Mouse (Mus musculus) liver, postnatal 0 days (tissue): Measurements from ENCODE around the gene Dpy19l3. TPM values are rescaled to one million over a fixed set of nuclear protein-coding genes. Genes with fewer than 3 reads are reported as not detected.

ENCODE experiments used
- ATAC-seq: fragments of 200-750 bp; cut with Nextera tagmentation; 2 replicates; pipeline ENCODE4 v1.8.0; 2017; ENCODE audit warnings: mild to moderate bottlenecking, moderate library complexity
- DNase-seq: peaks from one replicate; pipeline ENCODE4 v3.0.0-alpha.2; 2016
- H3K27ac ChIP-seq: fragments of 300-500 bp; sonication (generic); 2 replicates; pipeline ENCODE4 v1.5.1; 2014; ENCODE audit warnings: antibody characterized with exemption, moderate library complexity, mild to moderate bottlenecking, low read depth
- H3K27me3 ChIP-seq: fragments of 300-500 bp; sonication (generic); 2 replicates; pipeline ENCODE4 v1.6.1; 2014; ENCODE audit warnings: low read length, control low read depth, mixed read lengths; ENCODE audit not compliant: insufficient read depth
- H3K36me3 ChIP-seq: fragments of 300-500 bp; sonication (generic); replicated peaks from 2 replicates; pipeline ENCODE4 v1.6.1; 2014; ENCODE audit warnings: mild to moderate bottlenecking, control low read depth, low read length, moderate library complexity, mixed read lengths; ENCODE audit not compliant: insufficient read depth
- H3K4me1 ChIP-seq: fragments of 300-500 bp; sonication (generic); 2 replicates; pipeline ENCODE4 v1.6.1; 2014; ENCODE audit warnings: antibody characterized with exemption, mild to moderate bottlenecking, control low read depth; ENCODE audit not compliant: insufficient read depth
- H3K4me2 ChIP-seq: fragments of 300-500 bp; sonication (generic); 2 replicates; pipeline ENCODE4 v1.6.1; 2014; ENCODE audit warnings: low read depth, mild to moderate bottlenecking, low read length, moderate library complexity, mixed read lengths
- H3K4me3 ChIP-seq: fragments of 300-500 bp; sonication (generic); 2 replicates; pipeline ENCODE4 v1.5.1; 2014; ENCODE audit warnings: low read depth, low read length
- H3K9ac ChIP-seq: fragments of 300-500 bp; sonication (generic); replicated peaks from 2 replicates; pipeline ENCODE4 v1.6.1; 2014; ENCODE audit warnings: mild to moderate bottlenecking, moderate library complexity
- H3K9me3 ChIP-seq: fragments of 300-500 bp; sonication (generic); 2 replicates; pipeline ENCODE4 v1.6.1; 2016; ENCODE audit warnings: mild to moderate bottlenecking, control low read depth, low read length, mixed read lengths
- CTCF ChIP-seq: sonication (generic); IDR thresholded peaks from 2 replicates; pipeline ENCODE4 v1.5.1; 2016; ENCODE audit warnings: antibody characterized with exemption, low read depth
- EP300 ChIP-seq: IDR thresholded peaks from 2 replicates; pipeline ENCODE4 v1.6.1; 2016; ENCODE audit warnings: antibody characterized with exemption, low read depth, mild to moderate bottlenecking
- WGBS: fragments of 180-500 bp; shearing (Covaris S2); extraction: QIAGEN DNeasy Blood & Tissue Kit; methylation state at CpG from one replicate; pipeline ENCODE4 v1.1.7; 2014; ENCODE audit not compliant: insufficient replicate concordance; 5-methylcytosine and 5-hydroxymethylcytosine counted together
- polyA plus RNA-seq: library from polyadenylated mRNA; unstranded; fragments of >200 nt; fragmentation: Nextera tagmentation; extraction: Ambion mirVana; gene quantifications from 2 replicates; pipeline ENCODE4 v1.2.1, GENCODE M21; 2015

Gene Dpy19l3
- polyA plus RNA-seq, 1 experiment from 2014 or later, result 6.0 TPM

- TF ChIP-seq CTCF, result no peak
- TF ChIP-seq EP300, result no peak
- H3K4me3 ChIP-seq, result no peak overlapping the region
- no peaks in the 10 kb centered on the region; the same call in 1 of the 2 replicates for H3K36me3 ChIP-seq
- H3K27ac ChIP-seq, result no peak overlapping the region
- ATAC-seq, result no peak
- H3K9ac ChIP-seq, result no peak overlapping the region
- H3K27me3 ChIP-seq, result no peaks in the 10 kb centered on the region
- no peak overlapping the region for H3K4me2 ChIP-seq
- no peaks in the 10 kb centered on the region for H3K4me1 ChIP-seq
- H3K9me3 ChIP-seq, result no peaks in the 10 kb centered on the region
- 85% methylated on average over 10 of the region's 10 CpGs for WGBS
- DNase-seq, result no peak
These were observed 21.6 kb downstream of the Dpy19l3 start for GRCm38 (mm10) chr7:35732585-35733059.

GRCm38 (mm10) chr7:35729621-35730031 lies 24.6 kb downstream of the Dpy19l3 start:
- no peak overlapping the region for H3K4me3 ChIP-seq
- H3K9ac ChIP-seq, result no peak overlapping the region
- H3K9me3 ChIP-seq, result no peaks in the 10 kb centered on the region
- no peak overlapping the region for H3K27ac ChIP-seq
- TF ChIP-seq EP300 (no peak), CTCF (no peak)
- ATAC-seq (no peak), DNase-seq (no peak)
- no peaks in the 10 kb centered on the region for H3K36me3 ChIP-seq
- 67% methylated on average over 9 of the region's 9 CpGs for WGBS
- no peaks in the 10 kb centered on the region for H3K27me3 ChIP-seq
- no peaks in the 10 kb centered on the region for H3K4me1 ChIP-seq
- no peak overlapping the region for H3K4me2 ChIP-seq

GRCm38 (mm10) chr7:35728376-35728775 lies 25.9 kb downstream of the Dpy19l3 start:
- no peak overlapping the region for H3K27ac ChIP-seq
- H3K27me3 ChIP-seq, result no peaks in the 10 kb centered on the region
- no peaks in the 10 kb centered on the region for H3K9me3 ChIP-seq
- no peaks in the 10 kb centered on the region for H3K4me1 ChIP-seq
- TF ChIP-seq CTCF (no peak), EP300 (no peak)
- ATAC-seq (no peak), DNase-seq (no peak)
- 85% methylated on average over 12 of the region's 12 CpGs for WGBS
- H3K9ac ChIP-seq, result no peak overlapping the region
- H3K4me3 ChIP-seq, result no peak overlapping the region
- no peak overlapping the region for H3K4me2 ChIP-seq
- no peaks in the 10 kb centered on the region for H3K36me3 ChIP-seq

- Histone ChIP-seq H3K36me3 (peaks cover 15% of the 10 kb centered on the region; the same call in 1 of the 2 replicates), H3K27ac (no peak overlapping the region), H3K9me3 (no peaks in the 10 kb centered on the region), H3K27me3 (no peaks in the 10 kb centered on the region), H3K9ac (no peak overlapping the region), H3K4me1 (no peaks in the 10 kb centered on the region), H3K4me2 (no peak overlapping the region), H3K4me3 (no peak overlapping the region)
- TF ChIP-seq EP300 (no peak), CTCF (peak; percentile 23)
- DNase-seq (no peak), ATAC-seq (no peak)
- WGBS, result 80% methylated on average over 2 of the region's 2 CpGs
These were observed 31.2 kb downstream of the Dpy19l3 start for GRCm38 (mm10) chr7:35723035-35723434.

DNA sequence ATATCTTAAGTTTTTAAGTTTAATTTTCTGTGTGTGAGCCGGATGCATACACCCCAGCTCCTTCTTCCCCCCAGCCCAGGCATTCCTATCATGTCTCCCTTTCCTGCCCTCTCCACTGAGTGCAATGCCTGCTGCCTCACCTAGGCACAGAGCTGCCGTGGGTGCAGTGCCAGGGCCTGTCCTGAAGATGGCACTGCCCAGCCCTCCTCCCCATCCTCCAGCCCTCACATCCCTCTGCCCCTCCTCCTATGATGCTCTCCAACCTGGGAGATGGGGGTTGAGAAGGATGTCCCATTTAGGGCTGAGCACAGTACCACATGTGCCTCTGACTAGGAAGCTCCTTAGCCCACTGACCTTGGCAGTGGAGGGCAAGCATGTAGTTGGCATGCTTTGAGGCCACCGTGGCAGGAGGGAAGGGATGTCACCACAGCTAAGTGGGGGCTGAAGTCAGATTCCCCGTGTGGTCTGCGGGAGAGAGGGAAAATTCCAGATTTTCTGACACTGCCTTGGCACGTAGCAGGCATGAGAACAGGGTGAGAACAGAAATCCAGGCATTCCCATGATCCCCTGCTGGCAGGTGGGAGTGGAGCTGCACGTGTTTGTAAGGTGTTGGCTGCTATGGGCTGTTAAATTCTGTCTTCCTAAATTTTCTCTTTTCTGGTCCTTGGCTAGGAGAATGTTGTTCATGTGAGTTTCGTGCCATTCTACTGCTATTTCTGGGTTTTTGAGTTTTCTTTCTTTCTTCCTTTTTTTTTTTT lies 35.7 kb downstream of the Dpy19l3 start:
- ATAC-seq (no peak), DNase-seq (no peak)
- WGBS, result 82% methylated on average over 8 of the region's 8 CpGs

GRCm38 (mm10) chr7:35710366-35710765 lies 43.9 kb downstream of the Dpy19l3 start:
- Histone ChIP-seq H3K4me2 (no peak overlapping the region), H3K27ac (no peak overlapping the region), H3K36me3 (peaks cover 18% of the 10 kb centered on the region), H3K4me3 (no peak overlapping the region), H3K4me1 (no peaks in the 10 kb centered on the region), H3K9ac (no peak overlapping the region), H3K9me3 (no peaks in the 10 kb centered on the region), H3K27me3 (no peaks in the 10 kb centered on the region)
- DNase-seq, result no peak
- no peak for ATAC-seq
- no peak for TF ChIP-seq EP300
- TF ChIP-seq CTCF, result no peak
- 71% methylated on average over 5 of the region's 5 CpGs for WGBS

More for the DNA sequence above, 35.7 kb downstream of the Dpy19l3 start:
- Histone ChIP-seq H3K27ac (no peak overlapping the region), H3K27me3 (no peaks in the 10 kb centered on the region), H3K4me2 (no peak overlapping the region), H3K9me3 (no peaks in the 10 kb centered on the region), H3K4me3 (no peak overlapping the region), H3K9ac (no peak overlapping the region), H3K36me3 (peaks cover 23% of the 10 kb centered on the region), H3K4me1 (no peaks in the 10 kb centered on the region)
- TF ChIP-seq EP300 (no peak), CTCF (peak; percentile 49)
